Mouse (Mus musculus) heart, embryonic 13.5 days (tissue): ENCODE results near the gene Bbof1. TPM values are rescaled to one million over a fixed set of nuclear protein-coding genes. Genes with fewer than 3 reads are reported as not detected.

ENCODE experiments used
- ATAC-seq: fragments of 200-750 bp; cut with Nextera tagmentation; 2 replicates; pipeline ENCODE4 v1.8.0; 2017; ENCODE audit warnings: moderate TSS enrichment; ENCODE audit not compliant: insufficient number of reproducible peaks, low FRiP score, low TSS enrichment; ENCODE audit errors: extremely low read depth
- H3K27ac ChIP-seq: fragments of 300-500 bp; sonication (generic); replicated peaks from 2 replicates; pipeline ENCODE4 v1.5.1; 2015; ENCODE audit warnings: moderate library complexity, mild to moderate bottlenecking, inconsistent platforms
- H3K27me3 ChIP-seq: fragments of 300-500 bp; sonication (generic); replicated peaks from 2 replicates; pipeline ENCODE4 v1.6.1; 2015; ENCODE audit warnings: mild to moderate bottlenecking, inconsistent platforms
- H3K36me3 ChIP-seq: fragments of 300-500 bp; sonication (generic); 2 replicates; pipeline ENCODE4 v1.6.1; 2015; ENCODE audit warnings: mild to moderate bottlenecking, inconsistent platforms
- H3K4me1 ChIP-seq: fragments of 300-500 bp; sonication (generic); 2 replicates; pipeline ENCODE4 v1.6.1; 2015; ENCODE audit warnings: inconsistent platforms
- H3K4me2 ChIP-seq: fragments of 300-500 bp; sonication (generic); 2 replicates; pipeline ENCODE4 v1.6.1; 2015; ENCODE audit warnings: inconsistent platforms, mild to moderate bottlenecking, moderate library complexity
- H3K4me3 ChIP-seq: fragments of 300-500 bp; sonication (generic); 2 replicates; pipeline ENCODE4 v1.5.1; 2015; ENCODE audit warnings: moderate library complexity, mild to moderate bottlenecking, inconsistent platforms
- H3K9ac ChIP-seq: fragments of 300-500 bp; sonication (generic); 2 replicates; pipeline ENCODE4 v1.6.1; 2015; ENCODE audit warnings: inconsistent platforms, mild to moderate bottlenecking, moderate library complexity
- H3K9me3 ChIP-seq: fragments of 300-500 bp; sonication (generic); 2 replicates; pipeline ENCODE4 v1.6.1; 2016; ENCODE audit warnings: inconsistent platforms
- WGBS: fragments of 180-500 bp; shearing (Covaris S2); methylation state at CpG from one replicate; pipeline ENCODE4 v1.1.7; 2015; ENCODE audit warnings: mixed read lengths; 5-methylcytosine and 5-hydroxymethylcytosine counted together
- polyA plus RNA-seq: library from polyadenylated mRNA; unstranded; fragments of >200 nt; fragmentation: Nextera tagmentation; extraction: Ambion mirVana; gene quantifications from 2 replicates; pipeline ENCODE4 v1.2.1, GENCODE M21; 2015

Bbof1 gene
- polyA plus RNA-seq, 1 experiment from 2014 or later: 0.62 TPM

GRCm38 (mm10) chr12:84400068-84400467, 8.8 kb upstream of the Bbof1 start:
- Histone ChIP-seq H3K36me3 (peaks cover 8% of the 10 kb centered on the region), H3K4me3 (no peak overlapping the region), H3K4me2 (no peak overlapping the region), H3K27me3 (no peaks in the 10 kb centered on the region), H3K9me3 (no peaks in the 10 kb centered on the region), H3K27ac (no peak overlapping the region), H3K9ac (0 out of 2 replicates have a peak overlapping the region, but pooled peaks have one; percentile 2), H3K4me1 (peaks cover 14% of the 10 kb centered on the region)
- no peak for ATAC-seq
- 69% methylated on average over 3 of the region's 3 CpGs for WGBS

DNA sequence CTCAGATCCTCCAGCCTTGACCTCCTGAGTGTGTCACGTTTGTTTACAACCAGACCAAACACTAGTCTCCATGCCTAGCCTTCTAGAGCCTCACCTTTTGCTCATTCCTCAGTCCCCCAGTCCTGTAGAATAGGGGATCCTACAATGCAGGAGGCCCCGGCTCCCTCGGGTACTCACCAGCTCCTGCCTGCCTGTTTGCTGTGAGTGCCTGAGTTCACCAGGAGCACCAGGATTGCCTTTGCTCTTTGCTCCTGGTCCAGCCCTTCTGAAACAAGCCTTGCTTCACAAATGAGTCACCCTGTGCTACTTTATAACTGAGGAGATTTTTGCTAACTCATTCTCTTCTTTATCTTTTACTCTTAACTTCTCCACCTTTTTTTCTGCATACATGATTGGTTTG, 8.2 kb upstream of the Bbof1 start:
- Histone ChIP-seq H3K9me3 (no peaks in the 10 kb centered on the region), H3K4me3 (no peak overlapping the region), H3K9ac (no peak overlapping the region), H3K27me3 (no peaks in the 10 kb centered on the region), H3K27ac (no peak overlapping the region), H3K36me3 (peaks cover 5% of the 10 kb centered on the region), H3K4me2 (no peak overlapping the region), H3K4me1 (peaks cover 14% of the 10 kb centered on the region)
- 53% methylated on average over 3 of the region's 3 CpGs for WGBS
- no peak for ATAC-seq

DNA sequence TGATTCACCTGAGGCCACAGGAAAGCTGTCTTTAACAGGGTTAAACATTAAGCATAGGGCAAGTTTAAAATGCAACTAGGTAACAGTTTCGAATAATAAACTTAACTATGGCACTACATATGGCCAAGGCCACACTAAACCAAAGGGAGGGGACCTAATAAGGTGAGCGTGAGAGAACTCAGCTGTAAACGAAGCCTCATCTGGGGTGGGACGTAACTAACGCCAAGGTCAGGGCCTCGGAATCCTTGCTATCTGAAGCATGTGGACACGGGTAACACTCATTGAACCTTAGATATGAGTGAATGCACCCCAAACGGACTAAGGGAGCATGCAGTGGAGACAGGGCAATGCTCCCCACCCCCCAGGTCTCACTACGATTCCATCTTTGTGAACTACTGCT, 5.9 kb upstream of the Bbof1 start:
- 42% methylated on average over 9 of the region's 9 CpGs for WGBS
- no peak overlapping the region for H3K4me3 ChIP-seq
- H3K9ac ChIP-seq: no peak overlapping the region
- ATAC-seq: no peak
- no peaks in the 10 kb centered on the region for H3K27me3 ChIP-seq
- H3K4me1 ChIP-seq: peaks cover 18% of the 10 kb centered on the region
- H3K27ac ChIP-seq: no peak overlapping the region
- no peaks in the 10 kb centered on the region for H3K9me3 ChIP-seq
- H3K36me3 ChIP-seq: peaks cover 5% of the 10 kb centered on the region; the same call in 1 of the 2 replicates
- no peak overlapping the region for H3K4me2 ChIP-seq

DNA sequence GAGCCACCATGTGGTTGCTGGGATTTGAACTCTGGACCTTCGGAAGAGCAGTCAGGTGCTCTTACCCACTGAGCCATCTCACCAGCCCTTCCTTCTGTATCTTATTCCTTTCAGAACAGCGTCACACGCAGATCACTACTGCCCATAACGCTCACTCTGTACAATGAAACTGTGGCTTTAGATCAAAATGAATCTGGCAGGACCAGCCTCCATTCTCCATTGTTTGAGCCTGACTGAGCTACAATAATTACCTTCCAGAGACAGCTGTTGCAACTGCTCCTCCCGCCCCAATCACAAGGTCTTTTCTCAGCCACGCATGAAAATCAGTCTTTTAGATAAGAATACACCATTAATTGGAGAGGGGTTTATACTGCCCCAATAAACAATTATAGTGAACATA, 4.3 kb upstream of the Bbof1 start:
- H3K9ac ChIP-seq: no peak overlapping the region
- no peak overlapping the region for H3K27ac ChIP-seq
- H3K4me3 ChIP-seq: no peak overlapping the region
- no peaks in the 10 kb centered on the region for H3K27me3 ChIP-seq
- 90% methylated on average over 6 of the region's 6 CpGs for WGBS
- no peaks in the 10 kb centered on the region for H3K9me3 ChIP-seq
- H3K4me1 ChIP-seq: peaks cover 22% of the 10 kb centered on the region
- no peak for ATAC-seq
- no peak overlapping the region for H3K4me2 ChIP-seq
- peaks cover 5% of the 10 kb centered on the region; the same call in 1 of the 2 replicates for H3K36me3 ChIP-seq

DNA sequence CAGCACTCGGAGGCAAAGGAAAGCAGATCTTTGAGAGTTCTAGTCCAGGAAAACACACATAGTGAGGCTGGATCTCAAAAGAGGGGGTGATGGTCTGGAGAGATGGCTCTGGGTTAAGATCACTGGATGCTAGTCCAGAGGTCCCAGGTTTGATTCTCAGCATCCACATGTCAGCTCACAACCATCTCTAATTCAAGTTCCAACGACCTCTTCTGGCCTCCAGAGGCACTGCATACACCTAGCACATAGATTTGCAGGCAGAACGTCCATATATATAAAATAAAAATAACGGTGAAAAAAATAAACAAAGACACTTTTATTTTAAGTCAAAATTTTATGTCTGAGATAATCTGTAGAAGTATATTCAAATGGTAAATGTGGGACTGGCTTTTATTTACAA, 1.6 kb upstream of the Bbof1 start:
- Histone ChIP-seq H3K4me3 (no peak overlapping the region), H3K27ac (no peak overlapping the region), H3K36me3 (peaks cover 5% of the 10 kb centered on the region; the same call in 1 of the 2 replicates), H3K9ac (no peak overlapping the region), H3K4me2 (no peak overlapping the region), H3K27me3 (no peaks in the 10 kb centered on the region; the same call in 1 of the 2 replicates), H3K9me3 (no peaks in the 10 kb centered on the region), H3K4me1 (peaks cover 16% of the 10 kb centered on the region)
- no peak for ATAC-seq
- 56% methylated on average over 4 of the region's 4 CpGs for WGBS

DNA sequence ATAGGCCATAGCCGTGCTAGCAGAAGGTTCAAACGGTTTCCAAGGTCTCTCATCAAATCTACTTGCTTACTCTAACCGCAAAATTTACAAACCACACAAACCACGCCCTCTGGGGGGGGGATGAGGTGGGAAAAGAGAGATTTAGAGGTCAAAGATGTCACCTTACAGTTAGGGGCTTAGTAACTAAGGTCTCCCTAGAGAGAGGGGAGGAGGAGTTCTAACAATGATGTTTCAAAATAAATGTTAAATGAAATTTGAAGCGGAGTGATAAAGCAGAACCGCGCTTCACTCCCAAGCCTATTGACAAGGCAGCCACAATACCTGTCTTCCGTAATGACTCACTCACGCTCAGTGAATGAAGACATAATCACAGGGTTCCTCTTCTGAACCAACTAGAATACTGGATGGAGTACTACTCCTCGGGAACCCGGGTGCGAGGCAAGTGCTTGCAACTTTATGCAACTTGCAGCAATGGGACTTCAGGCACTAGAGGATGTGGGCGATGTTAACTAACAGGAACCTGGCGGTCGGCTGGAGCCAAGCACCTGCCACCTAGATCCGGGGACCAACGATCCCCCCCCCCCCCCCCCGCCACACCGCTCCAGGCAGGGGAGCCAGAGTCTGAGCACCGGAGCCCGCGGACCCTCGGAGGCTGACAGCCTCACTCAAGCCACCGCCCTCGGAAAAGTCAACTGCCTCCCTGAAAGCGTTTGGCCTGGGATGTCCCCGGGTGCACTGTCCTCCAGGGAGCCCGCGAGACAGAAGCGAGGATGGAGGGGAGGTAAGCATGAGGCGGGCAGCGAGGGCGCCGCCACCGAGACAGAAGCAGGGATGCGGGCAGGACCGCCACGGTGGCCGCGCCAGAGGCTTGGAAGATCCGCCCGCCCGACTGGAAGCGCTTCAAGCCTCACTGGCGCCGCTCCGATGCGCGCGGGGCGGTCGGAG, 725 bp upstream of the Bbof1 start:
- no peaks in the 10 kb centered on the region; the same call in 1 of the 2 replicates for H3K27me3 ChIP-seq
- H3K9me3 ChIP-seq: no peaks in the 10 kb centered on the region
- H3K4me2 ChIP-seq: peak overlapping the region; percentile 83
- peak overlapping the region; percentile 90 for H3K9ac ChIP-seq
- WGBS: 1% methylated on average over 41 of the region's 52 CpGs
- ATAC-seq: peak; percentile 55
- H3K4me3 ChIP-seq: peak overlapping the region; percentile 91
- H3K4me1 ChIP-seq: peaks cover 12% of the 10 kb centered on the region
- H3K36me3 ChIP-seq: peaks cover 5% of the 10 kb centered on the region; the same call in 1 of the 2 replicates
- H3K27ac ChIP-seq: peak overlapping the region; percentile 91

DNA sequence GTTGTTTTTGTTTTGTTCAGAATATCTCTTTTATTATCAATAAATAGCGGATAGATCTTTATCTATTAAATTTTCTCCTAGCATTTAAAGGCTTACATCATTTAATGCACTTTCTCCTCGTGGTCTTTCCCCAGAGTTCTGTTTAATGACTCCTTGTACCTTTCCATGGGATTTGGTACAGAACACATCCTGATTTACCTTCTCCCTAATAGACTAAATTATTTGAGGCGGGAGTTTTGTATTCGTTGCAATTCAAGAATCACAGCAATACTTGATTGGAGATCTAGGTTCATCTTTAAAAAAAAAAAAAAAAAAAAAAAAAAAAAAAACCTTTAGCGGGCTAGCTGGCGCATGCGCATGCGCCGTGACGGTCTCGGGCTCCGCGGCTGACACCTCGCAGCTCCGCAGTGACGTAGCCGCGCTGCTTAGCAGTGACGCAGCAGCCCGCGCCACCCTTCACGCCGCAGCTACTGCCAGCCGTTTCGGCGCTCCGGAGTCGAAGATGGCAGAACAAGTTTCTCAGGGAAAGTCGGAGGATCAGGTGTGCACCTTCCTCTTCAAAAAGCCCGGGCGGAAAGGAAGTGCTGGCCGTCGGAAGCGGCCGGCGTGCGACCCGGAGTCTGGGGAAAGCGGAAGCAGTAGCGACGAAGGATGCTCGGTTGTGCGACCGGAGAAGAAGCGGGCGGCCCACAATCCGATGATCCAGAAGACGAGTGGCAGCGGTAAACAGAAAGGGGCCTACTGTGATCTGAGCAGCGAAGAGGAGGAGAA, 8.1 kb downstream of the Bbof1 start, which contains the start of gene Rnf113a2:
Rnf113a2 (plus strand) TSS at position 363 of the 771 bp plus-strand sequence.
- 3% methylated on average over 50 of the region's 50 CpGs for WGBS
- peak within 1 kb of the TSS; percentile 70 for H3K4me3 ChIP-seq
- peak within 1 kb of the TSS; percentile 66 for H3K27ac ChIP-seq
- no peaks in the 10 kb centered on the region for H3K9me3 ChIP-seq
- no peaks in the 10 kb centered on the region for H3K36me3 ChIP-seq
- peak within 1 kb of the TSS; percentile 85 for H3K9ac ChIP-seq
- peaks cover 6% of the 10 kb centered on the region; the same call in 1 of the 2 replicates for H3K4me1 ChIP-seq
- H3K27me3 ChIP-seq: no peaks in the 10 kb centered on the region
- H3K4me2 ChIP-seq: peak within 1 kb of the TSS; percentile 82
- ATAC-seq: peak; percentile 87

DNA sequence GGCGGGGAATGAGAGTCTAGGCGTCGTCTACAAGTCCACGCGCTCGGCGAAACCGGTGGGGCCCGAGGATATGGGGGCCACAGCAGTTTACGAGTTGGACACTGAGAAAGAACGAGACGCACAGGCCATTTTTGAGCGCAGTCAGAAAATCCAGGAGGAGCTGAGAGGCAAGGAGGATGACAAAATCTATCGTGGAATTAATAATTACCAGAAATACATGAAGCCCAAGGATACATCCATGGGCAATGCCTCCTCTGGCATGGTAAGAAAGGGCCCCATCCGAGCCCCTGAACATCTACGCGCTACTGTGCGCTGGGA, 8.7 kb downstream of the Bbof1 start:
- Histone ChIP-seq H3K4me1 (peaks cover 6% of the 10 kb centered on the region; the same call in 1 of the 2 replicates), H3K27me3 (no peaks in the 10 kb centered on the region), H3K4me3 (peak overlapping the region; percentile 70), H3K9ac (peak overlapping the region; percentile 85), H3K36me3 (no peaks in the 10 kb centered on the region), H3K27ac (peak overlapping the region; percentile 66), H3K9me3 (no peaks in the 10 kb centered on the region), H3K4me2 (peak overlapping the region; percentile 82)
- WGBS: 28% methylated on average over 18 of the region's 18 CpGs
- no peak for ATAC-seq

- no peaks in the 10 kb centered on the region for H3K27me3 ChIP-seq
- 55% methylated on average over 3 of the region's 3 CpGs for WGBS
- no peaks in the 10 kb centered on the region for H3K36me3 ChIP-seq
- no peaks in the 10 kb centered on the region for H3K4me1 ChIP-seq
- H3K27ac ChIP-seq: no peak overlapping the region
- H3K4me2 ChIP-seq: no peak overlapping the region
- no peak overlapping the region for H3K9ac ChIP-seq
- no peak overlapping the region for H3K4me3 ChIP-seq
- ATAC-seq: no peak
- no peaks in the 10 kb centered on the region for H3K9me3 ChIP-seq
Measured at GRCm38 (mm10) chr12:84423990-84424389, 15.1 kb downstream of the Bbof1 start.

DNA sequence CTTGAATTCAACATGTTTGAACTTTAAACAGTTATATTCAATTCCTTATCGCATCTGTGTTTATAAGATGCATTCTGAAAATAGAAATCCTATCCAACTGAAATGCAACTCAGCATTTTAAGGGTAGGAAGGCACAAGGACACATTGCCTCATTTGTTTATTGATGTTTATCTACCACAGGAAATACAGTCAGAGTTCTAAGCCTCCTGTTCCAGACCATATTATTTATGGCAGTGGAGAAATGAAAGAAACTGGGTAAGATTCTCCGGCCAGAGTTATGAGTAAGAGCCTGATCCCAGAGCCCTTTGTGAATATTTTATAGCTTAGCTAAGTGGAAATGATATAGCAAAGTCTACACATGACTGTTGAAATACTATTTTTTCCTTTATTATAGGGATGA, 21.0 kb downstream of the Bbof1 start:
- H3K4me1 ChIP-seq: no peaks in the 10 kb centered on the region
- no peak for ATAC-seq
- no peak overlapping the region for H3K4me3 ChIP-seq
- no peaks in the 10 kb centered on the region for H3K27me3 ChIP-seq
- peaks cover 30% of the 10 kb centered on the region for H3K36me3 ChIP-seq
- no peaks in the 10 kb centered on the region for H3K9me3 ChIP-seq
- WGBS: 79% methylated on average over 2 of the region's 2 CpGs
- H3K4me2 ChIP-seq: no peak overlapping the region
- H3K9ac ChIP-seq: no peak overlapping the region
- H3K27ac ChIP-seq: no peak overlapping the region

DNA sequence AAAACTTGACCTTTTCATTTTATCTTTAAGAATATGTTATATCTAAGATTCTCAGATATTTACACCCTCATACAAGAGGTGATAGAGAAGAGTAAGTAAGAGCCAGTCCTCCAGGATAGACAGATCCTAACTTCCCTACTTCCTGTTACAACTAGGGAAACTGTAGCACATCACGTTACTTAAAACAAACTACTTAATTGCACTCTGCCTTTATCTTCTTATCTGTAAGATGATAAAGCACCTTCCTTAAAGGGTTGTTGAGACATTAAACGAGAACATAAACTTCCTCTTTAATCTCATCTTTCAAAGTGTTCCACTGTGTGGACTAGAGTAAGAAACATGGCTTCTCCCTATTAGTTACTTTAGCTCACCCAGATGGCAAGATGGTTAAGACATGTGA, 29.8 kb downstream of the Bbof1 start:
- Histone ChIP-seq H3K9me3 (no peaks in the 10 kb centered on the region), H3K27ac (no peak overlapping the region), H3K27me3 (no peaks in the 10 kb centered on the region), H3K36me3 (peaks cover 33% of the 10 kb centered on the region), H3K4me2 (no peak overlapping the region), H3K4me3 (no peak overlapping the region), H3K9ac (no peak overlapping the region), H3K4me1 (0 out of 2 replicates have a peak, but pooled peaks cover 5% of the 10 kb centered on the region)
- no peak for ATAC-seq
- 56% methylated on average over 2 of the region's 2 CpGs for WGBS
